Mouse (Mus musculus) small intestine, adult 2 months (tissue): Measurements from ENCODE around the gene Usp4.

Experiments
- CTCF ChIP-seq: fragments of 200-500 bp; IDR thresholded peaks from 2 replicates; pipeline ENCODE4 v1.5.1; 2012; ENCODE audit warnings: low read depth, mild to moderate bottlenecking, control low read depth, inconsistent platforms, low read length, moderate library complexity, mixed read lengths; ENCODE audit not compliant: insufficient replicate concordance, insufficient read length; ENCODE audit errors: extremely low read depth
- POLR2A ChIP-seq: fragments of 200-500 bp; IDR thresholded peaks from 2 replicates; pipeline ENCODE4 v1.6.1; 2012; ENCODE audit warnings: low read depth, mild to moderate bottlenecking, control low read depth, inconsistent platforms, low read length, moderate library complexity

- TF ChIP-seq CTCF (no peak), POLR2A (no peak)
These were observed 56.8 kb downstream of the Usp4 start for GRCm38 (mm10) chr9:108404451-108404850.
